Mouse (Mus musculus) fibroblast of lung, adult 2 months (primary cell): ENCODE measurements at regions not wholly inside any gene's neighbourhood (a gene's known extent, or its start where the extent isn't known, plus 50 kb on each side); places are given as distances from the start of the nearest gene placed in this dataset.
A peak's percentile ranks its signal among the peaks of the same experiment; 100 is the strongest.

Experiments
- DNase-seq: peaks from one replicate; pipeline ENCODE4 v3.0.0-alpha.2; 2011; ENCODE audit warnings: low read depth

DNA sequence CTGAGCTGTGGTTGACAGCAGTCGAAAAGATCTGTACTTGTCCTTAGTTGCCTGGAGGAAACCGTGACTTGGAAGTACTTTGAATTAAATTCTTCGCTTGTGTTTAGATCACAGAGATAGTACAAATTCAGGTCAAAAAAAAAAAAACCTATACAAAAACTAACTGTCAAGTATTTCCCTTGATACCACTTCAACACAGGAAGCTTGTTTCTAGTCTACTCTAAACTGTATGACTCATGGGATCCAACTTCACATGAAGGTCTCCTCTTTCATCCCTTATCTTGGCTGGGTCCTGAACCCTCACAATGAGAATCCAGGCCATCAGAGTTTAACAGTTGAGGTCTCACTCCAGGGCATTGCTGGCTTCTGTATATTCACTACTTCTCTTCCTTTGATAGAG, 54.8 kb downstream of the Tmem30b start:
- no peak for DNase-seq

DNA sequence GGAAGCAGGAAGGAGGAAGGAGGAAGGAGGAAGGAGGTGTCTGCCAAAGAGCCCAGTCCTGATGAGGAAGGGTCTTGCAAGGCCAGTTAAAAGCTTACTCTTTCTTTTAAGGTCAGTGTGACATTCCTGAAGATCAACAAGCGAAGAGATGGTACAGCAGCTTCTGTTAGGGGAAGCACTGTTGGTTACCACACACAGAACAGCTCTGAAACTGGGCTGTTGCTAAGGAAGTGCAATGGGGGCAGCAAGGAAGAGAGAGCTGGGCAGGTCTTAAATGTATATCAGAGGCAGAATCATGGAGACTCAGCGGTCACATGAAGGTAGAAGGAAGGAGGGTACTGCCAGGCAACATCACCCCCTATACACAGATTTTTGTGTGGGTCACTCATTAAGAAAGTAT, 63.3 kb downstream of the Tmem30b start:
- no peak for DNase-seq

DNA sequence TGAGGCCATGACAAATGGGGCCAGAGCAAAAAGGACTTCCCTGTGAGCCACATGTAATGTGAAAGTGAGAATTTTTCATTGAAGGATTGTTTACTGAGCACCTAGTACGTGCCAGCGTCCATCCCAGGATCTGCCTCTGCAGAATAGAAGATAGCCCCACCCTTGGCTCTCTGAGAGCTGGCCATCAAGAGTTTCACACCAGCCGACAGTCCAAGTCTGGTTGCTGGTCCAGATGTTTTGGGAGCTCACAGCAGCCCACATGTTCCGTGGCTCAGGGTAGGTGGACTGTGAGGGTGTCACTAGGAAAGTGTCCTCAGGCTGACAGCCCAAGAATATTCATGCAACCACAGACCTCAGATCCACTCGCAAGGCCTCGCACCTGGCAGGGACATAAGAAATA, 63.9 kb downstream of the Tmem30b start:
- DNase-seq: no peak

DNA sequence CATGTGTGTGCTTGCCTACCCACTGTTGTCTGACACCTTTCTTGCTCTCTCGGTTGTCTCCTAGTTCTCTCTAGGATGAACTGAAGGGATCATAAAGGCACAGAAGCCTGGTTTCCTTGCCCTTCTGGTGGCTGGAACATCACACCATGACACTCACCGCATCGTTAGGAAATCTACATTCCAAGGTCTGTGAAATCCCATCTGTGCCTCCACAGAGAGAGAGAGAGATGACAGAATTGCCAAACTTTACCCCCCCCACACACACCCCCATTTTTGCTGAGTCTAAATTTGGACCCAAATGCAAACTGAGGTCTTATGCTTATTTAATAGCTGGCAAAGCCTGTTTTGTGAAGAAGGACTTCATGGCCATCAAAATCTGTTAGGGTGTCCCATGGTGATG, 64.5 kb downstream of the Tmem30b start:
- DNase-seq: peak; percentile 47

DNA sequence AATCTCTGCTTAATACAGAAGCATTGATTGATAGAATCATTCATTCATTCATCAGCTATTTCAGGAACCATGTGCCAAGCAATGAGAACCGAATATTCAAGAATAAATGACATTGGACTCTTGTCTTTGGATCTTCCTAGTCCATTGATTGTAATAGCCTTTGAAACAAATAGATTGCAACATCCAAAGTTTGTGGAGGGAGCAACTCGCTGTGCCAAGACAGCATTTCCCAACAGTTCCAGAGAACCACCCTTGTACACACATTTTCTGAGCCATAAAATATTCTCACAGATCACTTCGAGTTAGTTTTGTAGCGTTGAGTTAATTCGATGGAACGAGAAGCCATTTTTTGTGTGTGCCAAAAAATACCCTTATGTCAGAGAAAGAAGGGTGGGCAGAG, 65.0 kb downstream of the Tmem30b start:
- DNase-seq: peak; percentile 74

DNA sequence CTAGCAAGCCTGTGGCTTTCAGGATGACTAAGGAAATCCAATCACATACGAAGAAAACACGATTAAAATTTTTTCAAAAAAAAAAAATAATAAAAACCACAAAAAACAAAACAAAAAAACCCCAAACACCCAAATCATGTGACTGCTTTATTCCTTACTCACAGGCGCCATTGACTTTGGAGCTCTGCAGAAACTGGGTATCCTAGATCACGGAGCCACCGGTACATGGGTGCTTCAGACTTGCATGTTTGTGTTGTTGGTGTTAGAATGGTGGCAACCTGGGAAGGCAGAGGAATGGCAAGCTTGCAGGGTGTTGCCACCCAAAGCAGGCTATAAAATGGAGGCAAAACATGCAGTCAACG, 65.6 kb downstream of the Tmem30b start:
- DNase-seq: no peak

DNA sequence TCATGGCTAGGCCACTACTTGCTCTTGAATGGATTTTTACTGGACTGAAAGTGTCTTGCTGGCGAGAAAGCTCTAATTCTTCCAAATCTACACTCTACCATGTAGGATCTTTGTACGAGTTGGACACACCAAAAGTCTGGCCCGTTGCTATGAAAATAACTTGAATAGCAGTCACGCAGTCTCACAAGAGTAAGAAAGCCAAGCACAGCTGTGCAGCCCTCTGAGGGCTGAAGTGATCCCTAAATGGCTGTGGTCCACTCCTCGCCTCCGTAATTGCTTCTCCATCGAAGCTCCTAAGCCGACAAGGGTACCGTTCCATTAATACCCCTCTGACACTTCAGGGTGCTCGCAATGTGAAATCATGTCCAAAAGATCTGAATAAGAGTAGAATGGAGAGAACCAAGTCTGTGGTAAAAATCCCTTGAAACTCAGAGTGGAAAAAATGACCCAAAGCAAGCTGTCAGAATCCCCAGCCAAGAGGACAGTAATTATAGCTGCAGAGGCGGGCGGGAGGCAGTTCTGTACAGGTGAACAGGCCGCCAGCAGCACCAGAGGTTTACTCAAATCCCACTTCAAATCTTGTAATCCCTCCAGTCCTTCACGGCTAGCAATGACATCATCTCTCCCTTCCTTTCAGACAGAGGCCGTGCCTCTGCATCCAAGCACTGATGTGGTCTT, 66.1 kb downstream of the Tmem30b start:
- DNase-seq: peak; percentile 70

DNA sequence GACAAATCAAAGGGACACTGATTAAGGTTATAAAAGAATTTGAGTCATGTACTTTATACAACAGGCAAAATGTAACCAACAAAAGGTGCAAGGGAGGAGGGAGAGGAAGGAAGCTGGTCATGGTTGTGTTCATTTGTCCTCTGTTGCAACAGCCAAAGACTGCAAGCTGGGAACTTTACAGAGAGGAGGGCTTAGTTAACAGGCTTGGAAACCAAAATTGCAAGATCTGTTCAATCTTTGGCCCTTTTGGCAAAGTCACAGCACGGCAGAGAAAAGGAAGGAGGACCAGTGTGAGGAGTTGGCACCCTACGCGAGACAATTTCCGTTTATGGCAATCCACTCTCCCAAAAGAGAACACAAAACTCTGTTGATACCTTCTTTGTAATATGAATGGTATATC, 67.6 kb downstream of the Tmem30b start:
- DNase-seq: no peak

DNA sequence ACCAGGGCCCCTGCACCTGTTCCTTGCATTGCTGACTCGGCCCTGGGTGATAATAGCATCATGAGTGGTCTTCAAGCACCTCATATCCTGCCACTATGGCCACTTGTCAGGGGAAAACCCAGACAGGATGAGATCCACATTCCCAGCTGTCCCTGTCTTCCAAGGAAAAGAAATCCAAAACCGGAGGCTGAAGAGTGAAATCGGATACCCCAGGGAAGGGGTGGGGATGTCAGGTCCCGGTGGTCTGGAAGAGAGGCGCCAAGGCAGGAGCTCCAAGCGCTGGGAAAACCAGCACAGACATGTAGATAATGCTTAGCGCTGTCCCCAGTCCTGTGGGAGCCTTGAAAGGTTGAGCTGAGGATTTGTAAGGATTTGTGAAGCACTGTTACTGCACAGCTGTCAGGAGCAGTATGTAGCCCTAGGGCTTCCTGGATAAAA, 69.8 kb downstream of the Tmem30b start:
- no peak for DNase-seq

DNA sequence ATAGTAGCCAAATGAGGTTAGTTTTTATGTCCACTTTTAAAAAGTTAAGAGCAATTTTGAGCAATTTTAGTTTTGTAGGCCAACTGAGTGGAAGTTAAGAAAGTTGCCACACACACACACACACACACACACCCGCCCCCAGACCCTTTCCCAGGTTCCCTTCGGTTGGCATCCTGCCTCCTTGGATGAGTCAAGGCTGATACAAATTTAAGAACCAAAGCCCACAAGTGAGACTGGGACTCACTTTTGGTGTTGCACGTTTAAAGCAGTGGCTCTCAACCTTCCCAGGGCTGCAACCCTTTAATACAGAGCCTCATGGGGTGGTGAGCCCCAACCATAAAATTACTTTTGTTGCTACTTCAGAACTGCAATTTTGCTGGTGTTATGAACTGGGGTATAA, 70.4 kb downstream of the Tmem30b start:
- no peak for DNase-seq

DNA sequence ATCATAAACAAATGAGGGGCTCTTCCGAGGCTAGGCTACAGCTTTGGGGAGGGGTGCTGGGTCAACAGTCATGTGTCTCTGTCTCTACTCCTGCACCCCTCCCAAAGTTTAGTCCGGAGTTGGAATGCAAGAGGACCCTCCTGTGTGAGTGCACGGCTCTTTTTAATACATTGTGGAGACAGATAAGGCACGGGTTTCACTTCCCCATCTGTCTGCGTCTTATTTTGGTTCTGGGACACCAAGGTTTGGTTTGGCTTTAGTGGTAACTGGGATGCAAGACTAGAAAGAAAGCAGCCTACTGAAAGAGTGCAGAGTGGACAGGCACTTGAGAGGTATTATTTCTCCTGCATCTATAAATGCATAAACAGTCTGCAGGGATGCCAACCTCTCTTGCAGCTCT, 71.2 kb downstream of the Tmem30b start:
- no peak for DNase-seq

DNA sequence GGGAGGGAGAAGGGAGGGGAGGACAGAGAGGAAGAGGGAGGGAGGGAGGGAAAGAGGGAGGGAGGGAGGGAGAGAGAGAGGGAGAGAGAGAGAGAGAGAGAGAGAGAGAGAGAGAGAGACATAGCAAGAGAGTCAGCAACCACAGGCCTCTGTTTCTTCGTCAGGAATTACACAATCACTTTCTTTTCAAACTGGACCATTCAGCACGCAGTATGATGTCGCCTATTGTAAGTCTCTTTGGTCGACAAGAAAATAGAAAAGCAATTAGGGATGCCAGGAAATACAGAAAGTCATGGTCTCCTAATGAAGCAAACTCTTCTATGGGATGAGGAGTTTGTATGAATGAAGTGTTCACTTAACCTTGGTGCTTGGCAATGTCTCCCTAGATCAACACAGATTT, 73.1 kb downstream of the Tmem30b start:
- no peak for DNase-seq

DNA sequence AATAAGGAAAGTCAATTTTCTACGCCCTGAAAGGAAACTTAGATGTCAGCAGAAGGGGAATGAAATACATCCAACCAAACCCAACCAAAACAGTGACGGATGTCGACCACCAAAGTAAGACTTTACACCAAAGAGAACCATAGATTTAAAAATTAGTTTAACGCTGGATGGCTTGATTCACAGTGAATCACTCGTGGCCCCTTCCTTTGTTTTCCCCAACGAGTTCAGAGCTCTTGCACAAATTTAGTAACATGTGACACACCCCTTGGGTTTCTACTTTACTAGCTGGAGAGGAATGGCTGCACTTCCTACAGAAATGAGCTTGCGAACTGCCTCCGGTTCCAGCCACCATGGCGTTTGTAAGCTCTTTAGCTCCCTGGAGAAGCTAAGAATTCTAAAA, 74.2 kb downstream of the Tmem30b start:
- DNase-seq: no peak

DNA sequence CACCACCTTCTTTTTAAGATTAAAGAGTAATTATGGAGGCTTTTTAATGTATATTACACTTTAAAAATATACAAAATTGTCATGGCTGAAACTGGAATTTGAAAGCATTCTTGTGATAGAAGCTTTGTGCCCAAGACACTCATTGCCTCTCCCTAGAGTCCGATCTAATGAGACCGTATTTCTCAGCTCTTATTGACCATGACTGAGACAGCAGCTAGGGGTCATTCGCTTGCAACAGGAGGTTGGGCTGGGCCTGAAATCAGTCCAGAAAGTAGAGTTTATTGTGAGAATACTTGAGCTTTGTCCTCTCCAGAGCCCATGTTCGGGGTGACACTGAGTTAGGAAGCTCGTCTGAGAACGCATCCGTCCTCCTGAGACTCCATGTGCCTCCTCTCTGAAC, 79.7 kb downstream of the Tmem30b start:
- no peak for DNase-seq

DNA sequence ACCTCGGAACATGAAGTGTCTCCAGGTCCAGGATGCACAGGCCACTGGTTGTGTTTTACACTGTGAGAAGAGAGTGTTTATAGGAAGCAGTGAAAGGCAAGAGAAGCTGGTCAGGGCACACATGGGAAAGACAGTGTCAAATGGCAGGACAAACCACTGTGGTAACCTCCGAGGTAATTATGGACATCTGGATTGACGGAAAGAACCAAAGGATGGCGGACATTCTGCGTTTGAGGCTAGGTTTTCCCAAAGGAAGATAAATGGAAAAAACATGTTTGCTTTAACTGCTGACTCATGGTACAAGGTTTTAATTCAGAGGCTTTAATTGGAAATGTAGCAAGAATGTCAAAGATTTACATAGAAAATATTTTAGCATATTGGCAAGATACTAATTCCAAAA, 80.2 kb downstream of the Tmem30b start:
- DNase-seq: no peak

DNA sequence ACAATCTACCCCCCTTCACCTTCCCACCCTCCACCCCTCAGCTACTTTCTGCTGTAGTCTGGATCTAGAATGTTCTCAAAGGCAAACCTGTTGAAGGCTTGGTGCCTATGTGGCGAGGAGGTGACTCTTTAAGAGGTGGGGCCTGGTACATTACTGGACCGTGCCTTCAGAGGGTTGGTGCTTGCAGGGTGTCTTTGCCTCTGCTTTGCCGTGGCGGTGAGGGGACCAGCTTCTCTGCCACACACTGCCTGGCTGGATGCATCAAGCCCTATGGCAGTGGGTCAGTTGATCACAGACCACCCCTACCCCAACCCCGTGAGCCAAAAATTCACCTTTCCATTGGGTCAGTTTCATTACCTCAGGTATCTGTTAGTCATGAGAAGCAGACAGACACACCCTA, 81.9 kb downstream of the Tmem30b start:
- DNase-seq: no peak

DNA sequence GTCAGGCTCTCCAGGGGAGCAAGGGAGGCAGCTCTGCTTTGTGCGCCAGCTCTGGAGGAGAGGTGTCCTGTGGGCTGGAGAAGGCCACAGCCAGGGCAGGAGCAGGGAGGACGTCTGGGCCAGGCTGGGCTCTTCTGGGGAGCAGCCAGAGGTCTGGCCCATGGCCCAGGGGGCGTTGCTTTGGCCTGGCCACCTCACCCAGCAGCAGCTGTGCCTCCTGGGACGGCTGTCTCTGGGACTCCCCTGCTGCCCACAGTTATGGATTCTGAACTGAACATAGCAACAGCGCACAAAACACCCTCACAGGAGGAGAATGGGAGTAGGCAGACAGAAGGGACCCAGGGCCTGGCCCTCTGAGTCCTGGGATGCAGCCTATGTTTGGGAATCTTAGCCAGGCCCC, 84.1 kb downstream of the Tmem30b start:
- peak; percentile 94 for DNase-seq

DNA sequence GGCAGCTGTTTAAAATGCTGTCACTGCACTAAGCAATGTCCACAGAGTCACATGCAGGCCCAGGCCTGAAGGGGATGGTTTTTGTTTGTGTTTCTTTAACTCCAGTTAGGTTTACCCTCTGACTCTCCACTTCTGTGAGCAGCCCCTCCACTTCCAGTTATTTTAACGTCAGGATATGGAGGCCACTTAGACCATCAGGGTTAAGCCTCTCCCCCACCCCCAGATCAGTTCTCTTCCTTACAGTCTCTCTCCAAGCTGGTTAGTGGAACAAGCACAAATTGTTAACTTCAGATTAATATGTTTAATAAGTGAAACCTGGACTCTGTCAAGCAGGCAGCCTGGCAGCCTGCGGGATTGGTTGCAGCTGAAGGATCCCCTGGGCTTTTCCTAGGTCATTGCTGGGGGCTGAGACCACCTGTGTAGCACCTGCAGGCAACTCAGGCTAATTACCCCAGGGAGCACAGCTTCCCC, 85.9 kb downstream of the Tmem30b start:
- no peak for DNase-seq

DNA sequence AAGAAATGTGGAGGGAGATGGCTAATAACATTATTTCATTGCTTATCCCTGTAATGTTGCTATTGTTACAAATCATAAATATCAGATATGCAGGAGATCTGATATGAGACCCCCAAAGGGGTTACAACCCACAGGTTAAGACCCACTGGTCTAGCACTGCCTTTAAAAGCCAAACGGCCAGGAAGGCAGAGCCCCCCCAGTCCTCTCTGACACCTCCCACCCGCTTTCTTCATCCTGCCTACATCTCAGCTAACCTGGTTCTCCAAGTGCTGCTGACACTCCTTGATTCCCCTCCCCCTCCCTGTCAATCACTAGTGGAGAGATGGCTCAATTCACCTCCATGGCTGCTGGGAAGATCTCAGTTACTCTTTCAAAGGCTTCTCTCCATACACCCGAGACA, 94.9 kb downstream of the Tmem30b start:
- DNase-seq: no peak

DNA sequence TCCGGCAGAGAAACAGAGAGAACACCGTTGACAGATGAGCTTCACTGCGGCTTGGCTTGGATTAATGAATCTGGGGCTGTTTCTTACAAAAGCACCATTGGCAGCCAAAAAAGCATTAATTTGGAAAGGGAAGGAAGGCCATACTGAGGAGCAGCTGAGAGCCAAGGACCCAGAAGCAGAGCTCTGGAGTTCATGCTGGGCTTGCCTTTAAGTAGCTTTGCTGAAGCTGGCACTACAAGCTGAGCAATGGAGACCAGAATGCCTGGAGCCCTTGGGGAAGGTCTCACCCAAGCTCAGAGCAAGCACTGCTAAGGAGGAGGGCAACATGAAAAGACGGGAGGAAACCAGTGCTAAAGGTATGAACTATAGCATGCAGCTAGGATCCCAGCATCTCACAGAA, 95.7 kb downstream of the Tmem30b start:
- DNase-seq: no peak

DNA sequence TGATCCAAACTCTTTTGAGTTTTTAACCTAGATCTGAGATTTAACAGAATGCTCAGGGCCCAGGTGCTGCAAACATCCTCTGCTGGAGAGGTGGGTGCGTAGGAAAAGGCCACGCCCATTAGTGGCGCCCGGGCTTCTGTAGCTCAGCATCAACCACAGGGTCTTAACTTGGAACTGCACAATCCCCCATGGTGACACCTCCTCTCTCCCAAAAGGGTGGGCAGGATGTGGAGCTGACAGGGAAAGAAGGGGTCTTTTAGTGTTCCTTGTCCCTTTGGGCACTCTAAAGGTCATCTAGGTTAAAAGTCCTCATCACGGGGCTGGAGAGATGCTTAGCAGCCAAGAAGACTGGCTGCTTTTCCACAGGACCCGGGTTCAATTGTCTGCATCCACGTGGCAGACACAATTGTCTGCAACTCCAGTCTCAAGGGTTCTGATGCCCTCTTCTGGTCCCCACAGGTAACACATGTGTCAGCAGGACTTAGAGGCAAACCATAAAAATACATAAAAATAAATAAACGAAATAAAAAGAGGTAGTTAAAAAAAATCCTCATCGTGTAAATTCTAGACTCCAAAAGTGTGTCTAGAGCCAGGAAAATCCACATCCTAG, 96.2 kb downstream of the Tmem30b start:
- no peak for DNase-seq

DNA sequence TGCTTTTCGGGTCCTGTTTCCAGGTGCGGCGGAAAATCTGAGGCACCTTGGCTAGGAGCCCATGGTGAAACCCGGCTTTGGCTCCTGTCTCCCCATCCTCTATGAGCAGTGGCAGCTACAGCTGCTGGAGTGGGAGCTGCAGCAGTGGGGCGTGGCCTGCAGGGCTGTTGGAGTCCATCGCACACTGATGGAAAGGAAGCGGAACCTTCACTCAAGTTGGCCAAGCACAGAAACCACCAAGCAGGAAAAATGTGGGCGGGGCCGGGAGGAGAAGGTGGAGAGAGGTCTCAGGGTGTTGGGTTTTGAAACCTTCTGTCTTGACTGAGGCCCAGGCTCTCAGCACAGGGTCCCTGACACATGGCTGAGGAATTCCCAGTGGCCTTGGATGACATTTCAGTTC, 97.1 kb downstream of the Tmem30b start:
- peak; percentile 81 for DNase-seq

DNA sequence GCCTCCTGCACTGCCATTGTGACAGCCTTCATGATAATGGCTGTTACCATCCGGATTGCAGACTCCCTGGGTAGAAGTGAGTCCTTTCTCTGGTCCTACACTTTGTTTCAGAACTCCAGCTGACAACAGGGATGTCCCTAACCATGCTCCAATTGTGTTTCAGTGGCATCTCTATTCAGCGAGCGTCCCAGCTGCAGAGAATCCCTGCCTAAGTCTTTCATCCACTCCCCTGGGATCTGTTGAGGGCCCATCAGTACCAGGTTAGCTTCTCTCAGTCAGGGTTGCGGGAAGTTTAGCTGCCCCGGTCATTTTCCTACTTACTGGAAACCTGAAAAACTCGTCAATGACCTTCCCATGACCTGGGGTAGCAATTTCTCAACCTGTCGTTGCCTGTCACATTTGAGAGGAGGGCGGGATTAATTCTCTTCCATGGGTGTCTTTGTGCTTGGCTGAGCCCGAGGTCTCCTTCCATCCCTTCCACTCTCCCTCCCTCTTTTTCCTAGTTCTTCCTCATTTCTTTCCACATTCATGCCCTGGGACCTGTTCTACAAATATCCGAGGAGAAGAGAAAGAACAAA, 97.7 kb downstream of the Tmem30b start:
- DNase-seq: no peak

DNA sequence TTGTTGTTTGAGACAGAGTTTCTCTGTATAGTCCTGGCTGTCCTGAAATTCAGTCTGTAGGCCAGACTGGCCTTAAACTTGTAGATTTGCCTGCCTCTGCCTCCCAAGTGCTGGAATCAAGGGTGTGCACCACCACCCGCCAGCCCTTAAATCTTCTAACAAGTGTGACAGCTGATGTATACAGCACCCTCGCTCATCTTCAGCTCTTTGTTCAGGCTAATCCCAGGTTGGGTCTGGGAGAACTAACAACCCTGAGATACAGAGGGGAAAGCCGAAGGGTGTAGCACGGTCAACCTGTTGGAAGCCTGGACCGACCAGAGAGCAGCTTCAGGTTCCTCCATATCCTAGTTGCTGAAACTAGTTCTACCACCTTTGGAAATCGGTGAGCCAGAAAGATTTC, 99.0 kb downstream of the Tmem30b start:
- no peak for DNase-seq
